Mouse (Mus musculus) adipocyte (in vitro differentiated cells): ENCODE data around the gene D130043K22Rik.
"Not testable (repeated sequence)": the region's sequence is repeated elsewhere in the genome, so short reads cannot be mapped to it uniquely, and the experiment has no call there.

Source experiments
- DNase-seq: peaks from one replicate; pipeline ENCODE4 v3.0.0-alpha.2; 2016; ENCODE audit warnings: low spot score

D130043K22Rik gene

GRCm38 (mm10) chr13:24832131-24832810 lies 12.7 kb upstream of the D130043K22Rik start:
- peak; percentile 27 for DNase-seq

- no peak for DNase-seq
These were observed 12.2 kb upstream of the D130043K22Rik start for GRCm38 (mm10) chr13:24832811-24833155.

- not testable (repeated sequence) for DNase-seq
These were observed 7.2 kb upstream of the D130043K22Rik start for GRCm38 (mm10) chr13:24837765-24838164.

- DNase-seq: no peak
These were observed 5.1 kb upstream of the D130043K22Rik start for GRCm38 (mm10) chr13:24839831-24840230.

- no peak for DNase-seq
These were observed 3.2 kb upstream of the D130043K22Rik start for GRCm38 (mm10) chr13:24841702-24842101.

- DNase-seq: no peak
These were observed 4.4 kb downstream of the D130043K22Rik start for GRCm38 (mm10) chr13:24849318-24849717.

GRCm38 (mm10) chr13:24851989-24852388 lies 7.1 kb downstream of the D130043K22Rik start:
- DNase-seq: no peak

- DNase-seq: no peak
These were observed 7.6 kb downstream of the D130043K22Rik start for GRCm38 (mm10) chr13:24852570-24852969.

- no peak for DNase-seq
These were observed 14.2 kb downstream of the D130043K22Rik start for GRCm38 (mm10) chr13:24859115-24859514.

GRCm38 (mm10) chr13:24861084-24861483 lies 16.1 kb downstream of the D130043K22Rik start:
- no peak for DNase-seq

GRCm38 (mm10) chr13:24862021-24862420 lies 17.1 kb downstream of the D130043K22Rik start:
- DNase-seq: peak; percentile 7

- peak; percentile 28 for DNase-seq
These were observed 17.6 kb downstream of the D130043K22Rik start for GRCm38 (mm10) chr13:24862520-24862919.

- DNase-seq: no peak
These were observed 21.8 kb downstream of the D130043K22Rik start for GRCm38 (mm10) chr13:24866430-24867402.

- DNase-seq: no peak
These were observed 22.9 kb downstream of the D130043K22Rik start for GRCm38 (mm10) chr13:24867789-24868188.

GRCm38 (mm10) chr13:24868233-24868632 lies 23.3 kb downstream of the D130043K22Rik start:
- no peak for DNase-seq

- DNase-seq: no peak
These were observed 34.6 kb downstream of the D130043K22Rik start for GRCm38 (mm10) chr13:24879359-24880040.

GRCm38 (mm10) chr13:24880208-24880607 lies 35.3 kb downstream of the D130043K22Rik start:
- DNase-seq: no peak

GRCm38 (mm10) chr13:24880704-24881103 lies 35.8 kb downstream of the D130043K22Rik start:
- DNase-seq: no peak

- DNase-seq: no peak
These were observed 37.5 kb downstream of the D130043K22Rik start for GRCm38 (mm10) chr13:24882411-24882810.

GRCm38 (mm10) chr13:24889554-24889953 lies 44.6 kb downstream of the D130043K22Rik start:
- DNase-seq: peak; percentile 48

- no peak for DNase-seq
These were observed 47.6 kb downstream of the D130043K22Rik start for GRCm38 (mm10) chr13:24892516-24892915.

GRCm38 (mm10) chr13:24893880-24894279 lies 48.9 kb downstream of the D130043K22Rik start:
- DNase-seq: no peak
